Mouse (Mus musculus) kidney, postnatal 0 days (tissue): ENCODE data around the gene Zdhhc17. TPM values are rescaled to one million over a fixed set of nuclear protein-coding genes. Genes with fewer than 3 reads are reported as not detected.

Experiments used
- ATAC-seq: fragments of 200-750 bp; cut with Nextera tagmentation; replicated peaks from 2 replicates; pipeline ENCODE4 v1.8.0; 2017; ENCODE audit warnings: low read depth, moderate number of reproducible peaks, moderate TSS enrichment, moderate library complexity; ENCODE audit not compliant: low FRiP score
- DNase-seq: peaks from one replicate; pipeline ENCODE4 v3.0.0-alpha.2; 2016; ENCODE audit warnings: low spot score
- H3K27ac ChIP-seq: fragments of 300-500 bp; sonication (generic); 2 replicates; pipeline ENCODE4 v1.5.1; 2014; ENCODE audit warnings: mild to moderate bottlenecking
- H3K27me3 ChIP-seq: fragments of 300-500 bp; sonication (generic); 2 replicates; pipeline ENCODE4 v1.6.1; 2014; ENCODE audit warnings: low read length, mixed read lengths; ENCODE audit not compliant: insufficient read depth
- H3K36me3 ChIP-seq: fragments of 300-500 bp; sonication (generic); 2 replicates; pipeline ENCODE4 v1.6.1; 2014; ENCODE audit warnings: low read length, mixed read lengths; ENCODE audit not compliant: insufficient read depth
- H3K4me1 ChIP-seq: fragments of 300-500 bp; sonication (generic); replicated peaks from 2 replicates; pipeline ENCODE4 v1.6.1; 2014; ENCODE audit warnings: antibody characterized with exemption, low read length, mixed read lengths; ENCODE audit not compliant: insufficient read depth
- H3K4me2 ChIP-seq: fragments of 300-500 bp; sonication (generic); 2 replicates; pipeline ENCODE4 v1.6.1; 2014; ENCODE audit warnings: mild to moderate bottlenecking, low read length, moderate library complexity, mixed read lengths
- H3K4me3 ChIP-seq: fragments of 300-500 bp; sonication (generic); replicated peaks from 2 replicates; pipeline ENCODE4 v1.5.1; 2014; ENCODE audit warnings: low read depth, low read length
- H3K9ac ChIP-seq: fragments of 300-500 bp; sonication (generic); 2 replicates; pipeline ENCODE4 v1.6.1; 2014; ENCODE audit warnings: low read depth, low read length
- H3K9me3 ChIP-seq: fragments of 300-500 bp; sonication (generic); replicated peaks from 2 replicates; pipeline ENCODE4 v1.6.1; 2016; ENCODE audit warnings: low read length, inconsistent platforms, mixed read lengths
- CTCF ChIP-seq: IDR thresholded peaks from 2 replicates; pipeline ENCODE4 v1.5.1; 2016; ENCODE audit warnings: antibody characterized with exemption, low read depth, mild to moderate bottlenecking, moderate library complexity
- WGBS: fragments of 180-500 bp; shearing (Covaris S2); extraction: QIAGEN DNeasy Blood & Tissue Kit; methylation state at CpG from one replicate; pipeline ENCODE4 v1.1.7; 2014; 5-methylcytosine and 5-hydroxymethylcytosine counted together
- polyA plus RNA-seq: library from polyadenylated mRNA; unstranded; fragments of >200 nt; fragmentation: Nextera tagmentation; extraction: Ambion mirVana; gene quantifications from 2 replicates; pipeline ENCODE4 v1.2.1, GENCODE M21; 2015

Zdhhc17 gene
- polyA plus RNA-seq, 1 experiment from 2014 or later, result 18.1 TPM

GRCm38 (mm10) chr10:110942806-110943205, 67.1 kb downstream of the Zdhhc17 start:
- H3K27ac ChIP-seq, result no peak overlapping the region
- H3K36me3 ChIP-seq, result peaks cover 26% of the 10 kb centered on the region
- no peaks in the 10 kb centered on the region for H3K9me3 ChIP-seq
- no peaks in the 10 kb centered on the region for H3K27me3 ChIP-seq
- no peak for TF ChIP-seq CTCF
- ATAC-seq, result no peak
- no peak overlapping the region for H3K9ac ChIP-seq
- DNase-seq, result no peak
- no peak overlapping the region for H3K4me3 ChIP-seq
- 69% methylated on average over 9 of the region's 9 CpGs for WGBS
- H3K4me2 ChIP-seq, result no peak overlapping the region
- H3K4me1 ChIP-seq, result no peaks in the 10 kb centered on the region

- Histone ChIP-seq H3K4me2 (no peak overlapping the region), H3K4me1 (no peaks in the 10 kb centered on the region), H3K9me3 (no peaks in the 10 kb centered on the region), H3K36me3 (peaks cover 28% of the 10 kb centered on the region), H3K27me3 (no peaks in the 10 kb centered on the region), H3K4me3 (no peak overlapping the region), H3K27ac (no peak overlapping the region), H3K9ac (no peak overlapping the region)
- DNase-seq (no peak), ATAC-seq (no peak)
- WGBS, result 90% methylated on average over 11 of the region's 11 CpGs
- no peak for TF ChIP-seq CTCF
Observed at GRCm38 (mm10) chr10:110941968-110942367, 68.0 kb downstream of the Zdhhc17 start.

- TF ChIP-seq CTCF, result peak; percentile 38; the same call in 1 of the 2 replicates
- WGBS, result 85% methylated on average over 13 of the region's 13 CpGs
- H3K27ac ChIP-seq, result no peak overlapping the region
- peak; percentile 38; the same call in 1 of the 2 replicates for ATAC-seq
- H3K9me3 ChIP-seq, result no peaks in the 10 kb centered on the region
- no peaks in the 10 kb centered on the region for H3K27me3 ChIP-seq
- no peaks in the 10 kb centered on the region for H3K4me1 ChIP-seq
- peaks cover 28% of the 10 kb centered on the region for H3K36me3 ChIP-seq
- H3K4me2 ChIP-seq, result no peak overlapping the region
- no peak overlapping the region for H3K9ac ChIP-seq
- no peak for DNase-seq
- no peak overlapping the region for H3K4me3 ChIP-seq
Observed at GRCm38 (mm10) chr10:110940740-110941398, 69.1 kb downstream of the Zdhhc17 start.

GRCm38 (mm10) chr10:110939717-110940116, 70.2 kb downstream of the Zdhhc17 start:
- H3K9ac ChIP-seq, result no peak overlapping the region
- no peak for ATAC-seq
- no peaks in the 10 kb centered on the region for H3K27me3 ChIP-seq
- H3K4me1 ChIP-seq, result no peaks in the 10 kb centered on the region
- peaks cover 28% of the 10 kb centered on the region for H3K36me3 ChIP-seq
- 79% methylated on average over 4 of the region's 4 CpGs for WGBS
- H3K27ac ChIP-seq, result no peak overlapping the region
- no peak overlapping the region for H3K4me3 ChIP-seq
- H3K9me3 ChIP-seq, result no peaks in the 10 kb centered on the region
- H3K4me2 ChIP-seq, result no peak overlapping the region
- no peak for TF ChIP-seq CTCF
- DNase-seq, result no peak

GRCm38 (mm10) chr10:110938841-110939549, 70.9 kb downstream of the Zdhhc17 start:
- Histone ChIP-seq H3K27me3 (no peaks in the 10 kb centered on the region), H3K4me3 (no peak overlapping the region), H3K4me2 (no peak overlapping the region), H3K9me3 (no peaks in the 10 kb centered on the region), H3K9ac (no peak overlapping the region), H3K4me1 (no peaks in the 10 kb centered on the region), H3K27ac (no peak overlapping the region), H3K36me3 (peaks cover 25% of the 10 kb centered on the region; the same call in 1 of the 2 replicates)
- no peak for TF ChIP-seq CTCF
- ATAC-seq, result no peak
- DNase-seq, result no peak
- WGBS, result 79% methylated on average over 19 of the region's 19 CpGs

- 93% methylated on average over 7 of the region's 7 CpGs for WGBS
- ATAC-seq (no peak), DNase-seq (no peak)
- no peak overlapping the region for H3K4me3 ChIP-seq
- no peaks in the 10 kb centered on the region for H3K4me1 ChIP-seq
- no peak for TF ChIP-seq CTCF
- no peaks in the 10 kb centered on the region for H3K9me3 ChIP-seq
- no peak overlapping the region for H3K9ac ChIP-seq
- H3K4me2 ChIP-seq, result no peak overlapping the region
- H3K27me3 ChIP-seq, result no peaks in the 10 kb centered on the region
- H3K36me3 ChIP-seq, result peaks cover 25% of the 10 kb centered on the region; the same call in 1 of the 2 replicates
- H3K27ac ChIP-seq, result no peak overlapping the region
Observed at GRCm38 (mm10) chr10:110938361-110938760, 71.6 kb downstream of the Zdhhc17 start.
